Mouse (Mus musculus) left cerebral cortex, adult 8-10 months (tissue): ENCODE measurements around the gene Slc25a43. TPM values are rescaled to one million over a fixed set of nuclear protein-coding genes. Genes with fewer than 3 reads are reported as not detected.
"Not testable (repeated sequence)": the region's sequence is repeated elsewhere in the genome, so short reads cannot be mapped to it uniquely, and the experiment has no call there.

ENCODE experiments used
- DNase-seq, 2 experiments: peaks; one replicate each; pipeline ENCODE4 v3.0.0; 2022; ENCODE audit warnings: low spot score in 2 of 2
- total RNA-seq, 4 experiments: library from RNA; stranded (reverse); gene quantifications; 2 replicates each; pipeline ENCODE4 v1.2.4; 2022

Gene Slc25a43
- total RNA-seq, 4 experiments from 2014 or later: 0.73 to 1.4 (median 0.97) TPM; not detected in 1

GRCm38 (mm10) chrX:36777694-36778093 is 34.2 kb downstream of the Slc25a43 start:
- DNase-seq: no peak

- DNase-seq: no peak
Measured at GRCm38 (mm10) chrX:36789360-36789759, 45.9 kb downstream of the Slc25a43 start.

- DNase-seq: no peak
Measured at GRCm38 (mm10) chrX:36794571-36794970, 51.1 kb downstream of the Slc25a43 start.

GRCm38 (mm10) chrX:36795424-36796162 is 52.1 kb downstream of the Slc25a43 start, which contains the start of gene Slc25a5:
Gene Slc25a5 (plus strand): TSS chrX:36795651.
- peak; percentile 54 to 83 for DNase-seq

GRCm38 (mm10) chrX:36796163-36796581 is 52.7 kb downstream of the Slc25a43 start:
- peak; percentile 55 to 82 for DNase-seq

- not testable (repeated sequence) for DNase-seq
Measured at GRCm38 (mm10) chrX:36796734-36797133, 53.3 kb downstream of the Slc25a43 start.

- DNase-seq: no peak
Measured at GRCm38 (mm10) chrX:36799131-36799879, 55.8 kb downstream of the Slc25a43 start.

- no peak for DNase-seq
Measured at GRCm38 (mm10) chrX:36803189-36803588, 59.7 kb downstream of the Slc25a43 start.

GRCm38 (mm10) chrX:36804196-36804595 is 60.7 kb downstream of the Slc25a43 start:
- DNase-seq: no peak

- no peak for DNase-seq
Measured at GRCm38 (mm10) chrX:36805466-36806235, 62.2 kb downstream of the Slc25a43 start.

- DNase-seq: peak; percentile 73 to 84
Measured at GRCm38 (mm10) chrX:36807360-36808317, 64.2 kb downstream of the Slc25a43 start.

- no peak for DNase-seq
Measured at GRCm38 (mm10) chrX:36808318-36808683, 64.8 kb downstream of the Slc25a43 start.

GRCm38 (mm10) chrX:36811377-36811776 is 67.9 kb downstream of the Slc25a43 start:
- no peak for DNase-seq

GRCm38 (mm10) chrX:36814161-36814836 is 70.8 kb downstream of the Slc25a43 start:
- no peak for DNase-seq

GRCm38 (mm10) chrX:36815022-36815421 is 71.6 kb downstream of the Slc25a43 start:
- DNase-seq: no peak

GRCm38 (mm10) chrX:36815439-36815838 is 72.0 kb downstream of the Slc25a43 start:
- DNase-seq: no peak

GRCm38 (mm10) chrX:36816368-36816899 is 73.0 kb downstream of the Slc25a43 start:
- no peak for DNase-seq

GRCm38 (mm10) chrX:36816953-36817441 is 73.5 kb downstream of the Slc25a43 start:
- DNase-seq: no peak

GRCm38 (mm10) chrX:36819575-36819974 is 76.1 kb downstream of the Slc25a43 start:
- DNase-seq: no peak

- DNase-seq: no peak
Measured at GRCm38 (mm10) chrX:36820201-36820600, 76.7 kb downstream of the Slc25a43 start.
